Mouse (Mus musculus) small intestine, adult 2 months (tissue): ENCODE data around the gene Ppp2r5e.

Experiments used
- CTCF ChIP-seq: fragments of 200-500 bp; IDR thresholded peaks from 2 replicates; pipeline ENCODE4 v1.5.1; 2012; ENCODE audit warnings: low read depth, mild to moderate bottlenecking, control low read depth, inconsistent platforms, low read length, moderate library complexity, mixed read lengths; ENCODE audit not compliant: insufficient replicate concordance, insufficient read length; ENCODE audit errors: extremely low read depth
- POLR2A ChIP-seq: fragments of 200-500 bp; IDR thresholded peaks from 2 replicates; pipeline ENCODE4 v1.6.1; 2012; ENCODE audit warnings: low read depth, mild to moderate bottlenecking, control low read depth, inconsistent platforms, low read length, moderate library complexity

DNA sequence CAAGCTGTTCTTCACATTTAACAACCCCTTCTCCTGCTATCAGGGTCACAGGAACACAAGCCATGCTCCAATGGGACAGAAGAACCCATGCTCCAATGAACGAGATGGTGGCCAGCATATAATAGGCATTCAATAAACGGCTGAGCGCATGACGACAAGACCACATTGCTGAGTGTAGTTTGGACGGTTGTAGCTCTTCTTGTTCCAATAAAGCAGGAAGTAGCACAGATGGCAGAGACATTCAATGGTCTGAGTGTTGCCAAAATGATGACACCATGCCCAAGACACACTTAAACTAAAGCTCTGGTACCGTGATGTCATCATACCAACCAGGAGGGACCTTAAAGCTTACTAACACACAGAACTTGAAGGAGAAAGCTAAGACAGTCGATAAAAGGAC, 16.7 kb upstream of the Ppp2r5e start:
- TF ChIP-seq CTCF (no peak), POLR2A (no peak)
